Mouse (Mus musculus) gastrocnemius, postnatal 36 days (tissue): ENCODE results near the gene D8Ertd738e. TPM values are rescaled to one million over a fixed set of nuclear protein-coding genes. Genes with fewer than 3 reads are reported as not detected.
A peak's percentile ranks its signal among the peaks of the same experiment; 100 is the strongest.
"Not testable (repeated sequence)": the region's sequence is repeated elsewhere in the genome, so short reads cannot be mapped to it uniquely, and the experiment has no call there.

Source experiments
- DNase-seq, 2 experiments: peaks; one replicate each; pipeline ENCODE4 v3.0.0; 2022
- intact Hi-C: fragments of 180-260 bp; cut with DNase I; formaldehyde crosslinking; loops from one replicate; pipeline ENCODE4 v1.15.1; 2025
- long read RNA-seq, 2 experiments: library from polyadenylated mRNA; stranded (forward); transcript quantifications; one replicate each; pipeline ENCODE4 v2.0.0; 2021
- total RNA-seq, 2 experiments: library from RNA; stranded (reverse); gene quantifications; 2 replicates each; pipeline ENCODE4 v1.2.3; 2021

D8Ertd738e gene
- 100 to 1,000 TPM; 166 to 182 TPM for total RNA-seq
- long read RNA-seq, experiment 1, transcript D8Ertd738e-201 (3 exons, 616 nt): major isoform, 475 of 498 reads
- long read RNA-seq, experiment 1, partial matches to known transcripts: 18 of 498 reads
- long read RNA-seq, experiment 1, other reads (novel, unspliced or antisense): 5 of 498 reads
- long read RNA-seq, experiment 2, transcript D8Ertd738e-201 (3 exons, 616 nt): major isoform, 512 of 533 reads
- long read RNA-seq, experiment 2, partial matches to known transcripts: 0 of 533 reads
- long read RNA-seq, experiment 2, other reads (novel, unspliced or antisense): 21 of 533 reads

DNA sequence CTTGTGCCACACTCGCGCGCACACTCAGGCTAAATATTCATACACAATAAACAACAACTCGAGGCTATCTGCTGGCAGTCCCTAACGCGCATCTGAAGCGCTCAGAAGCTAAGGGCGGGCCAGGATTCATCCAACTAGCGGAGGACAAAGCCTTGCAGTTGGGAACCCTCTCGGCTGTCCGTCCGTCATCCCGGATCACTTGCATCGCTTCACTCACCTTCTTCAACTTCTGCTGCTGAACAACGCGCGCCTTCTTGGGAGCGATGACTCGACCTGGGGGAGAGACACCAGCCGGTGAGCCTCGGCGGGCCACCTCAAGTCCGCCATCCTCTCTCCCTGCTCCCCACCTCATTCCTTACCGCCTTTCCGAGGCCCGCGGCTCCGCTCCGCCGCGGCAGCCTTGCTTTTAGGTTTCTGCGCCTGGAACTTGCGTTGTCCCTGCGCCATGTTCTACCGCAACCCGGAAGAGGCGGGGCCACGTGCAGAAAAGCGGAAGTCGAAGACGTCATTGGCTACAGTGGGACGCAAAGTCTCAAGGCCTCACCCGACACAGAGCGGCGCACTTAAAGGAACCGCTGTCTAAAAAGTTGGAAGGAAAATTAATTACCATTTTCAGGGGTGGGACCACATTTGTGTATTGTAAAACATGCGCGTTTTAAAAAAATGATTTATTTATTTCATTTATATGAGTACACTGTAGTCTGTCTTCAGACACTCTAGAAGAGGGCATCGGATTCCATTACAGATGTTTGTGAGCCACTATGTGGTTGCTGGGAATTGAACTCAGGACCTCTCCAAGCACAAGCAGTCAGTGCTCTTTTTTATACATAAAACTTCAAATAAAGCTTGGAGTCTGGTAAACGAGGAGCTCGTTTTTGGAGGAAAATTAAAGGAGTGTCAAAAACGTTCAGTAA is at the start of gene D8Ertd738e:
D8Ertd738e (minus strand) TSS at position 463 of the 914 bp plus-strand sequence.
- intact Hi-C loops: no loop called here
- peak; percentile 79 to 80 for DNase-seq

DNA sequence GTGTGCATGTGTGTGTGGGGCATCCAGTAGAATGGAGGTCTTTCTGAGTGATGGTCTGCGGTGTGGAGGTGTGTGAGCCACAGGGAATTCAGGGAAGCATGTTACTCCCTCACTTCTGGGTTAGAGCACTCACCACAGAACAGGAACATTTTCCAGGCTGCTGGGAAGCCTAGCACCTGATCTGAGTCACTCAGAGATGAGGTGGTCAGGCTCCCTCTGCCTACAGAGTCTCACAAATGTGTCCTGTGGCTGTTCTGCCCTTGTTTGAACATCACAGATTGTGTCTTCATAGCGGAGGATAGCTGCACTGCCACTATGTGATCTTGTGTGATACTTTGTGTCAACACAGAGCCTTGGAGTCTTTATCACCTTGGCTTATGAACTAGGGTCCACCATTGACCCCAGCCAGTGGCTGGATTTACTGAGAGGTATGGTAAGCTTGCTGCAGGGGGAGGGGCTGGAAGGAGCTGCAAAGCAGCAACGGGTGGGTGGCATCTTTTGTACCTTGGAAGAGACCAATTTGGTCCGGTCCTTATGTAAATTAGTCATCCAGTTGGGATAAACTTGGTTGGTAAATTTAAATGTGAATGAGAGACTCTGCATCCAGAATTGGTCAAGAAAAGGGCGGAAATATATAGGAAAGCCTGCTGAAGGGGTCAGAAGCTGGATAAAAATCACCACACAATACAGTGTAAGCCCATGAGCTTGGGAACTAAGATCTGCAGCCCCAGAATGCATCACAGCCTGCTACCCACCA is 47.7 kb upstream of the D8Ertd738e start:
- intact Hi-C loops: loop anchor here (10.0 kb wide), 1 partner anchor 258 kb away; no protein-coding TSS in a partner anchor
- no peak for DNase-seq

GRCm38 (mm10) chr8:84291688-84292087 is 42.2 kb upstream of the D8Ertd738e start:
- DNase-seq: peak in 1 of 2 experiments; percentile 33
- intact Hi-C loops: loop anchor here (10.0 kb wide), 1 partner anchor 263 kb away; no protein-coding TSS in a partner anchor

GRCm38 (mm10) chr8:84291086-84291485 is 41.6 kb upstream of the D8Ertd738e start:
- DNase-seq: no peak
- intact Hi-C loops: loop anchor here (10.0 kb wide), 1 partner anchor 264 kb away; no protein-coding TSS in a partner anchor

- no peak for DNase-seq
- intact Hi-C loops: no loop called here
Observed at GRCm38 (mm10) chr8:84288892-84289291, 39.4 kb upstream of the D8Ertd738e start.

- peak; percentile 16 to 28 for DNase-seq
- intact Hi-C loops: not testable (repeated sequence)
Observed at GRCm38 (mm10) chr8:84285665-84286064, 36.1 kb upstream of the D8Ertd738e start.

- intact Hi-C loops: loop anchor here (5.0 kb wide), 2 partner anchors 97 to 242 kb away; partner anchors contain the start of genes Il27ra, Nanos3 and Rln3
- DNase-seq: peak; percentile 20 to 38
Observed at GRCm38 (mm10) chr8:84284608-84285063, 35.1 kb upstream of the D8Ertd738e start.

- DNase-seq: no peak
- intact Hi-C loops: loop anchor here (5.0 kb wide), 2 partner anchors 93 to 238 kb away; partner anchors contain the start of genes Il27ra, Nanos3 and Rln3
Observed at GRCm38 (mm10) chr8:84280777-84281176, 31.3 kb upstream of the D8Ertd738e start.

DNA sequence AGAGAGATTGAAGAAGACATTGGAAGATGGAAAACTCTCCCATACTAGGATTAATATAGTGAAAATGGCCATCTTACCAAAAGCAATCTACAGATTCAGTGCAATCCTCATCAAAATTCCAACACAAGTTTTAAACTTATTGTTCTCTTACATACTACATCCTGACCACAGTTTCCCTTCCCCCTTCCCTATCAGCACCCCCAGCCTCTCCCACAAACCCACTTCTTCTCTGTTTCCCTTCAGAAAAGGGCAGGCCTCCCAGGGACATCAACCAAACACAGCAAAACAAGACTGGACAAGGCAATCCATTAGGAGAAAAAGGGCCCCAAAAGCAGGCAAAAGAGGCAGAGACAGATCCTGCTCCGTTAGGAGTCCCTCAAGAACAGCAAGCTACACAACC is 26.9 kb upstream of the D8Ertd738e start:
- intact Hi-C loops: no loop called here
- no peak for DNase-seq

GRCm38 (mm10) chr8:84273968-84274367 is 24.4 kb upstream of the D8Ertd738e start:
- no peak for DNase-seq
- intact Hi-C loops: no loop called here

DNA sequence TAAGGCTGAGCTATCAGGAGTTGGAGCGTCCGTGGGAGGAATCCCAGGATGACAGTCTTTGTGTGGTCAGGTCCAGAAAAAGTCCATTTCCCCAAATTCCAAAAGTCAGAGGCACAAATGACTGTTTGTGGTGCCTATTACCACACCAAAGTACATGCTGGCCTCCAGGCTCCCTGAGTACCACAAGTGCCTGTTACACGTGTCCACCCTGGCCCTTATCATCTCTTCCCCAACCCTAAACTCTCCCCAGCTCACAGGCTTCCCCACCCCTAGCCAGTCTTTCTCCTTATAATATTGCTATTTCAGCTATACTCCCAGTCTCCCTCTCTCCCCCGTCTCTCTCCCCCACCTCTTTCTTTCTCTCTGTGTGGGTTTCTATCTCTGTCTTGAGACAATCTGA is 22.8 kb upstream of the D8Ertd738e start:
- DNase-seq: no peak
- intact Hi-C loops: no loop called here

GRCm38 (mm10) chr8:84269950-84270773 is 20.6 kb upstream of the D8Ertd738e start, which contains the start of gene Ccdc130:
Gene Ccdc130, minus strand, starts transcription at chr8:84270380.
- intact Hi-C loops: no loop called here
- peak; percentile 98 to 100 for DNase-seq

- DNase-seq: no peak
- intact Hi-C loops: no loop called here
Observed at GRCm38 (mm10) chr8:84261098-84261497, 11.6 kb upstream of the D8Ertd738e start.

DNA sequence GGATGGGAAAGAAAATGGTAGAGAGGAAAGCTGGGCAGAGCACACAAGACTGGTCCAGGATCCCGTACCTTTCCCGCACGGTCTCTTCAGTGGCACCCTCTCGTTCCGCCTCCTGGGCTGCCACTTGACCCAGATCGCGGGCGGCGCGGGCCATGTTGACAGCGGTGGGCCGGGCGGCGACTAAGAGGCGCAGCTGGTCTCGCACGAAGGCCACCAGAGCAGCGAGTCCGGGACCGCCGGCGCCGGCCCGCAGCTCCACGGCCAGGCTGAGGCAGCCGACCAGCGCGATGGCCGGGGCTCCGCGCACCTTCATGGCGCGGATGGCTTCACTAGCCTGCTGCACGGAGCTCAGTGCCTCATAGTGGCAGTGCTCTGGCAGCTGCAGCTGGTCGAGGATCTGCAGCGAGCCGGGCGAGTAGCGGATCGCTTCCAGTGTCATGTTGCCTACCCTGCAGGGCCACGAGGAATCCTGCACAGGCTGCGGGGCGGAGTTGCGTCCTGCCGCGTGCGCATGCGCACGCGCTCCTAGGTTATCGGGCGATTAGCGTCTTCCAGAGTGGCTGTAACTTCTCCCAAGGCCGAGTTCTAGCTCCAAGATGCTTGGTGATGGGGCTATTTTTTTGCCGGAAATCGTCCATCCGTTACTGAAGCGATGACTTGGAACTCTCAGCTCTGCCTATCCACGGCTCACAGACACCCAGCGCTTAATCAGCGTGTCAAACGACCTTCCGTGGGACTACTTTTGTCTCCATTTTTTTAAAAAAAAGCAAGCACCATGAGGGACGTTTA is 7.5 kb upstream of the D8Ertd738e start, which contains the start of gene Mri1:
Mri1 (minus strand) TSS at position 505 of the 789 bp plus-strand sequence.
- intact Hi-C loops: no loop called here
- peak; percentile 76 to 79 for DNase-seq

DNA sequence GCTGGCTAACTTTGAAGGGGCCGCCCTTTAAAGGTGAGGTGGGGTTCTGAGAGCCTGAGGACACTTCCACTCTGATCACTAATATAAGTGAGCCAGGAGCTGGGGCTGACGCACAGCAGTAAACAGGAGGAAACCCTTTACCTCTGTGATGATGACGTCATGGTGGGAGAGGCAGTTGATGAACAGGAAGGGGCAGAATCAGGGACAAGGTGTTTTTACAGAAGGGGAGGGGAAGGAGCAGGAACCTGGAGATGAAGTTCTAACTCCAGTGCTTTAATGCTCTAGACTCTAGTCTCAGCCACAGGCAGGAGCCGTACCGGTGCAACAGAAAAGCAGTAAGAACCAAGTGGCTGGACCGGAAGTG is 6.9 kb upstream of the D8Ertd738e start:
- no peak for DNase-seq
- intact Hi-C loops: no loop called here

GRCm38 (mm10) chr8:84255858-84256257 is 6.3 kb upstream of the D8Ertd738e start:
- intact Hi-C loops: no loop called here
- no peak for DNase-seq

- intact Hi-C loops: no loop called here
- DNase-seq: no peak
Observed at GRCm38 (mm10) chr8:84241821-84242220, 7.7 kb downstream of the D8Ertd738e start.

- intact Hi-C loops: no loop called here
- DNase-seq: no peak
Observed at GRCm38 (mm10) chr8:84241167-84241566, 8.4 kb downstream of the D8Ertd738e start.
